Mouse (Mus musculus) CD8-positive naive resting alpha-beta T cell, adult 2 months (primary cell): ENCODE results near the gene Chn2.

ENCODE experiments used
- DNase-seq, 2 experiments: peaks; one replicate each; pipeline ENCODE4 v3.0.0; 2022; ENCODE audit warnings: low read depth in 2 of 2, low spot score in 2 of 2

Chn2 gene

GRCm38 (mm10) chr6:54183825-54184578 is 144.6 kb downstream of the Chn2 start:
- no peak for DNase-seq

- DNase-seq, result no peak
These were observed 154.4 kb downstream of the Chn2 start for GRCm38 (mm10) chr6:54193631-54194305.

DNA sequence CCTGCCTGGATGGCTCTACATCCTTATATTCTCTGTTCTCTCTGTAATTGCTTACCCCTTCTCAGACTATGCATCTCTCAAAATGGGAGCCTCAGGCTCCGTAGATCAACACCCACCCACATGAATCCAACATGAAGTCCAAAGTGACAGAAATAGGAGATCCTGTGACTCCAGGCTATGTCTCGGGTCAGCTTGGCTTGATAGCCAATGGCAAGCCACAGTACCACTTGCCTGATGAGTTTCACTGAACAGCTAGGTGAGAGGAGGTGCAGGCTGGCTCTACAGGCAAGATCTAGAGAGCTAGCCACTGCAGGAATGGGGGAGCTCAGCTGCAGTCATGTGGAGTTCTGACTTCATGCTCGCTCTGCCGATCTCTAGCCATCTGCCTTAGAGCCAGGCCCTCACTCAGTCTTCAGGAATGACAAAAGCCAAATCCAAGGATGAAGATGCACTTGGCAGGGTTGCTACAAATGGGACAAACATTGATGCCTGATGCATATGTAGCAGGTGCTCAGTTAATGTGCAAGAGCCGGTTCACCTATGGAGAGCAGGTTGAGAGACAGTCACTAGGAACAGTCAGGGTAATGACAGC is 158.6 kb downstream of the Chn2 start:
- DNase-seq, result no peak

DNA sequence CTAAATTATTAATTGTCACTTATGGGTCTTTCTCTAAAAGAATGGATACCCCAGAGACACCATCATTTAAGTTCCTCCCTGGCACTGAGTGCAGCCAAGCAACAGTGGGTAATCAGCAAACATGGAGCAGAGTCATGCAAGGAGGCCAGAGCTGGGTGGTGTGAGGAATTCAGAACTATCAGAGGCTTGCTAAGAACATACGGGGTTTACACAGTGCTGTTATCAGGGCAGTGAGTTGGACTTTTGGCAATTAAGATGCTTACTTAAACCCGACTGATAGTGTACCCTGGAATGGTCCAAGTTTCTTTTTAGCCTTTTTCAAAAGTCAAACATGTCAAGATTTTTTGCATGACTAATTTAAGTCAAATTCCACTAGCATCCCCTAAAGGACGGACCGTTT is 160.2 kb downstream of the Chn2 start:
- DNase-seq, result no peak

GRCm38 (mm10) chr6:54200031-54200722 is 160.8 kb downstream of the Chn2 start:
- DNase-seq, result no peak

DNA sequence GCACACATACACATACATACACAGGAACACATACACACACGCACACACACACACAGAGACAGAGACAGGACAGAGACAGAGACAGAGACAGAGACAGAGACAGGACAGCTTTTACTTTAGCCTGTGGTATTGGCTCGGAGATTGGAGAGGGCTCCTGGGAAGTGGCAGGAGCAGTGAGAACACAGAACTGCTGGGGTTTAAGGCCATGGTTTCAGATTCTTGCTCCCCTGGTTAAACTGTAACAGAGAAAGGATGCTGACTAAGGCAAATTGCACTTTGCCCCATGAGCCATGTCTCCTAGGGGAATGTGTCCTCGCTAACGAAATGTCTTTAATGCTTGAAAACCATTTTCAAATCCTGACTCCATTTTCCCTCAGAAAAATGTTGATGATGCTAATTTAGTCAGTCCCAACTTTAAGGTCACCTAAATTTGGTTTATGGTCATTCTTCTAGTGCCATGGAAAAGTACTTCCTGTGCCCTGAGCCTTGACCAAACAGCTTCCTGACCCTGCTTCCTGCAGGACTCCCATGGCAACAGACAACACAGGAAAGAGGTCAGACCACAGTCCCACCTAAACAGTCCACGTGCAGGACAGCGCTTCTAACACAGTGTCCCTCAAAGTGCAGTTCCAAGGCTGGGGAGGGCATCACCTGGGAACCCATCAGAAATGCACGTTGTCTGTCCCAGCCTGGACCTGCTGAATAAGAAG is 163.1 kb downstream of the Chn2 start:
- DNase-seq, result no peak

GRCm38 (mm10) chr6:54203316-54203715 is 164.0 kb downstream of the Chn2 start:
- DNase-seq, result no peak

DNA sequence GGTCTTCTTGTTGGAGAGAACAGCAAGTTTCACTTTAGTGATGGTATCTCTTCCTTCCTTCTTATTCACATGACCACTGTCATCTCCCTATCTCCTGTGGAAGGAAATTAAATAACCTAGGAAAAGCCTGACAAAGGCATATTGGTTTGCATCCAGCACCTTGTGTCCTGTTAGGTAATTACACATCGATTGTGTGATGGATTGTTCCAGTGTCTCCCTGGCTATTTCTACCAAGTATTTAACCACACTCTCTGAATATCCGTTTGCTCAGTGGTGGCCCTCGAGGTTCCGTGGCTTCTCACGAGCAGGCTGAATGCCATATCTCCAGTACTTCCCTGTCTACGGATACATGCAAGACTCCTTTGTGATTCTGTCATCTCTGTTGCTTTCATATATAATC is 164.6 kb downstream of the Chn2 start:
- no peak for DNase-seq

DNA sequence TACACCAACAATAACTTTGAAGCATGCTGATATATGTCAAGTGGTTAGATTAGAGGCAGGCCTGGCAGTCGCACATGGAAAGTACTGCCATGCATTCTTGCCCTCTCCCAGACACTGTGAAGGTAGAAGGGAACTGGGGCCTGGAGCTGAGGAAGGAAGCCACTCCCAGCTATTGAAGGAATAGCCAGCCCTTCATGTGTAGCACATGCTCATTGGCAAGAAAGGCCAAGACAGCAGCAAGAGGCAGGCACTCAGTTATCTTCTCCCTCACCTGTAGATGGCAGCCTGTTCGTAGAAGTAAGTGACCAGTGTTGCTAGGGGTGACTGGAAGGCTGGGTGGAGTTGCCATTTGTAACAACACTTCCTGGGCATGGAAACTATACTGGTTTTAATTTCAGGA is 165.6 kb downstream of the Chn2 start:
- DNase-seq, result no peak

DNA sequence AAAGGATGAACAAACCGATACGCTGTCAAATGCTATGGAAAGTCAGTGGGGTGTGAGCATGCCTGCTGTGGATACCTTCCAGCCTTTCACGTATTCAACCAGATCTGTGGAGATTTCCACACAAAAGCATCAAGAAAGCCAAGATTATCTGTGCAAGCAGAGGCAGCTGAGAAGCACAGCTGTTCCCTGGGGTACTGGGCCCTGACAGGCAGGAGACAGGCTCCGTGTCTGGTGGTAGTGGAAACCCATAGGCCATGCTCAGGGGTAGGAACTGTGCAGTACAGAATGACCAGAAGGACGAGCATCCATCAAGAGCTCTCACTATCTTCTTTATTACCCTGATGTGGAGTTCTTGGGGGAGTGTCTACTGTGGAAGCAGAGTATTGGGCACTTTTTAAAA is 166.1 kb downstream of the Chn2 start:
- no peak for DNase-seq

DNA sequence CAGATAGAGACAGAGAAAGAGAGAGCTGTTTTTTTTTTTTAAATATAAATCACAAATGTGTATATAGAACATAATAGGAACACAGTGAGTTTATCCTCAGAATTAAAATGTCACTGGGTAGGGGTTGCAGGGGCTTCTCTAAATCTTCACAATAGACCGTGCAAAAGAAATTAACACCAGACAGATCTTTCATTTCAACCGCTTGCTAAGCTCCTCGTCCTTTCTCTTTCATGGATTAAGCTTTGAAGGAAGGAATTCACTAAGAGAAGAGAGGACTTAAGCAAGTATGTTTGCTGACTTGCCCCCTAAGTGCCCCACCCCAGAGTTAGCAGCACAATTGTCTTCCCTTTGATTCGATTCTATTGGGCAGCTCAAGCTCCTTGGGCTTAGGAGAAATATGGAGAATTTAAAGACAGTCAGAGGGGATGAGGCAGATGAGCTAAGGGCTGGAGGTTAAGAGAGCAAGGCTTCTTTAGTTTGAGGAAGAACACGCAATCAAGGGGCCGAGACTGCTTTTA is 166.9 kb downstream of the Chn2 start:
- DNase-seq, result no peak

- DNase-seq, result no peak
These were observed 169.4 kb downstream of the Chn2 start for GRCm38 (mm10) chr6:54208786-54209185.

GRCm38 (mm10) chr6:54210971-54211370 is 171.6 kb downstream of the Chn2 start:
- no peak for DNase-seq

- no peak for DNase-seq
These were observed 172.6 kb downstream of the Chn2 start for GRCm38 (mm10) chr6:54211939-54212338.

DNA sequence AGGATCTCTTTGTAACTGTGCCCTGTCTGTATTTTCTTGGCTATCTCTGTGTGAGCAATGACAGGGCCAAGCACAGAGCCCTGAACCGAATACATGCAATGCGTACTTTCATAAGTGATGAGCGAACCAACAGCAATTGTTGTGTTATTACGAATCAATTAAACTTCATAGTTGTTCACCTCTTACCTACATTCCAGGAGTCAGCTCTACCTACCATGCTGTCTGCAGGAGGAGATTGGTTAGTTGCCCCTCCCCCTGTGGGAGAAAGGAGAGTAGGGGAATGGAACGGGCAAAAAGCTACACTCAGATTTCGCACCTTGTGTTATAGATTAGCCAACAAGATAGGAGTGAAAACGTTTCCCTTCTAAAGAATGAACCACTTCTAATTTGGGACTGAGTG is 174.4 kb downstream of the Chn2 start:
- no peak for DNase-seq

- DNase-seq, result no peak
These were observed 176.3 kb downstream of the Chn2 start for GRCm38 (mm10) chr6:54215636-54216035.

DNA sequence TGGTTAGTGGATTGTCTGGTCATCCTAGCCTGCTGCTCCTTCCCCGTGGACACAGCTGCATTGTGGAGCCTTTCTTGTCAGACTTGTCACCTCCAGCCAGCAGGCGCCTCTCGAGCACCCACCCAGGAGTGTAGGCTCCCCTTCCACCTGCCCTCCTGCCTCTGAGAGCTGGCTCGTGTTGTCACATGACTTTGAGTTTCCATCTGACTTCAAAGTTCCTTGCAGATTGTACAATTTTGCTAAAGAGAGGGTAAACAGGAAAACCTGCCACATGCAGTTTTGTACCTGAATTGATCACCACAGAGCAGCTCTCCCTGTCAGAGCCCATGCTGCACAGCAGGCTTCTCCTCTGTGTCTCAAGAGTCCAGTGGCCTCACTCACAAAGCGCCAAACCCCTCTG is 177.2 kb downstream of the Chn2 start:
- no peak for DNase-seq

- DNase-seq, result no peak
These were observed 180.8 kb downstream of the Chn2 start for GRCm38 (mm10) chr6:54220124-54220523.

DNA sequence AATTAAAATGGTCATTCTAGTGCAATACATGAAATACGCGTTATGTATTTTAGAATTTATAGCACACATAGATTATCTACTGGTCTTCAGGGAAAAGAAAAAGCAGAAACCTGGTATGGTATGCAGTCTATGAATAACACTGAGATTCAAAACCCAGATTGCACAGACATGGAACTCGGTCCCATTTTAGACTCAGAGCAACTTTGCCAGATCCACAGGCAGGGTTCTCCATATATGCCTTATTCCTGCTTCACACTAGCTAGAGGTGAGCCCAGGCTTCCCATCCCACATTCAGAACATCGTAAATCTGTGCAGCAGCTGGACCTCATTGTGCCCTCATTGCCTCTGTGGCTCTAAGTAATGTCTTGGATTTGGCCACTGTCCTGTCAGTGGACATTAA is 184.2 kb downstream of the Chn2 start:
- no peak for DNase-seq

DNA sequence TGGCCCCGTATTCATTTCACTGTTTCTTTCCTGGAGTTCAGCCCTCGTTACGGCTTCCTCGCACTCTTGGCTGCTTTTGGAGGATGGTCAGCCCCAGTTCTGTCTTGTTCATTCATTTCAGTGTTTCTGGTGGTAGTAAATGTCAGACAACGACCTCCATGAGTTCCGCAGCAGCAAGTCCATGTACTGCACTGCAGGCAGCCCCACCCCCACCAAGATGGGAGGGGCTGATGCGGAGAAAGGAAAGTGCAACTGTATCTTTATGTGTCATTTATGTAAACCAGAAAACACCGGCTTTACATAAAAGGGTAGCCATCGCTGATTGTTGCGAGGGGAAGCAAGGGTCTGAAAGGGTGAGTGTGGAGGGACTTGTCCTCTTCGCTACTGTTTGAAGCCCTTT is 185.0 kb downstream of the Chn2 start:
- no peak for DNase-seq

- DNase-seq, result no peak
These were observed 186.0 kb downstream of the Chn2 start for GRCm38 (mm10) chr6:54225327-54225726.
